Mouse (Mus musculus) testis, adult 2 months (tissue): ENCODE measurements around the gene Pkhd1.

ENCODE experiments used
- CTCF ChIP-seq: fragments of 200-500 bp; IDR thresholded peaks from 2 replicates; pipeline ENCODE4 v1.5.1; 2012; ENCODE audit warnings: low read depth, mild to moderate bottlenecking, inconsistent platforms, low read length, moderate library complexity; ENCODE audit not compliant: control insufficient read depth, insufficient read depth, insufficient replicate concordance
- POLR2A ChIP-seq: fragments of 200-500 bp; IDR thresholded peaks from 2 replicates; pipeline ENCODE4 v1.6.1; 2012; ENCODE audit warnings: low read depth, mild to moderate bottlenecking, inconsistent platforms, low read length, moderate library complexity; ENCODE audit not compliant: control insufficient read depth

DNA sequence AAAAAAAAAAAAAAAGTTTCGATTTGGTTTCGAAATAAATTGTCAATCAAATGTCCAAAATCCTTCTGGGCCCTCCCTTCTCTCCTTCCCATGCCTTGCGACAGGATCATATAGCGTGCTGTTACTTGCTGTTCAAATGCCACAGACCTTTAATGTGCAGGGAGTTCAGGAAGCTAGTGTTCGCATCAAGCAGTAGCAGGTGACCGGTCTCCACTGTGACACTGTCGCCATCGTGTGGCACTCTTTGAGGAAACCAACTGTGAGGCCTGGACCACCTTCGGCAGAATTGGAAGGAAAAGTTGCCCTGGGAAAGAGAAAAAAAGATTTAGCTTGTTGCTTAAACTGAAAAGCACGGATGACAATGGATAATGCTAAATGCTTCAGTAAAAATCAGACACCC lies 167.8 kb downstream of the Pkhd1 start:
- TF ChIP-seq CTCF: peak; percentile 49; the same call in 1 of the 2 replicates
- no peak for TF ChIP-seq POLR2A
